Mouse (Mus musculus) embryonic fibroblast, embryonic 13.5 days (primary cell): ENCODE measurements around the gene Il17d.

Source experiments
- CTCF ChIP-seq: IDR thresholded peaks from 2 replicates; pipeline ENCODE4 v1.5.1; 2011; ENCODE audit warnings: mild to moderate bottlenecking, control low read depth, low read length, moderate library complexity, borderline replicate concordance; ENCODE audit not compliant: insufficient read depth
- POLR2A ChIP-seq: IDR thresholded peaks from 2 replicates; pipeline ENCODE4 v1.6.1; 2011; ENCODE audit warnings: low read depth, mild to moderate bottlenecking, control low read depth, low read length, moderate library complexity

DNA sequence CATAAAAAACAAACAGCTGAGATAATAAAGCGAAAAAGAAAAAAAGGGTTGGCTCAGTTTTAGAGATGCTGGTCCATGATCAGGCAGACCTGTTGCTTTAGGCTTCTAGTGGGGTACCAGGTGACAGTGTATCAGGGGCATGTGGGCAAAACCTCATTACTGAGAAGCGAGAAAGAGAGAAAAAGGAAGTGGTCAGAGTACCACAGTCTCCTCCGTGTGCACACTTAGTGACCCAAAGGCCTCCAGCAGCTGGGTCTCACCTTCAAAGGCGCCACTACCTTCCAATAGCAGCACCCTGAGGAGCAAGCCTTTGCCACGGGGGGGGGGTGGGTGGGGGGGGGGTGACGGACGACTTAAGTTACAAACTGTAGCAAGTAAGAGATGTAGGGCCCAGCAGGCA is 2.5 kb downstream of the Il17d start:
- TF ChIP-seq CTCF: no peak
- TF ChIP-seq POLR2A: no peak
